Mouse (Mus musculus) left cerebral cortex, adult 8-10 months (tissue): ENCODE measurements around the gene Prr19. TPM values are rescaled to one million over a fixed set of nuclear protein-coding genes. Genes with fewer than 3 reads are reported as not detected.

Experiments
- DNase-seq, 2 experiments: peaks; one replicate each; pipeline ENCODE4 v3.0.0; 2022; ENCODE audit warnings: low spot score in 2 of 2
- total RNA-seq, 4 experiments: library from RNA; stranded (reverse); gene quantifications; 2 replicates each; pipeline ENCODE4 v1.2.4; 2022

Gene Prr19
- total RNA-seq, 4 experiments from 2014 or later: not detected

- no peak for DNase-seq
These were observed 25.5 kb upstream of the Prr19 start for GRCm38 (mm10) chr7:25275555-25276298.

- DNase-seq: no peak
These were observed 23.8 kb upstream of the Prr19 start for GRCm38 (mm10) chr7:25277405-25277804.

GRCm38 (mm10) chr7:25277998-25278340 lies 23.2 kb upstream of the Prr19 start:
- DNase-seq: no peak

- peak; percentile 76 to 89 for DNase-seq
These were observed 22.7 kb upstream of the Prr19 start for GRCm38 (mm10) chr7:25278341-25279075.

GRCm38 (mm10) chr7:25279076-25279860 lies 21.9 kb upstream of the Prr19 start:
- peak; percentile 88 to 93 for DNase-seq

- DNase-seq: peak in 1 of 2 experiments; percentile 66
These were observed 21.1 kb upstream of the Prr19 start for GRCm38 (mm10) chr7:25279861-25280791.

- DNase-seq: no peak
These were observed 20.0 kb upstream of the Prr19 start for GRCm38 (mm10) chr7:25281166-25281733.

- DNase-seq: peak; percentile 86 to 97
These were observed 19.2 kb upstream of the Prr19 start for GRCm38 (mm10) chr7:25281734-25282601.

- DNase-seq: no peak
These were observed 18.4 kb upstream of the Prr19 start for GRCm38 (mm10) chr7:25282731-25283211.

- no peak for DNase-seq
These were observed 17.6 kb upstream of the Prr19 start for GRCm38 (mm10) chr7:25283637-25284036.

GRCm38 (mm10) chr7:25284171-25284570 lies 17.0 kb upstream of the Prr19 start:
- no peak for DNase-seq

- DNase-seq: no peak
These were observed 16.4 kb upstream of the Prr19 start for GRCm38 (mm10) chr7:25284766-25285165.

GRCm38 (mm10) chr7:25285511-25286238 lies 15.5 kb upstream of the Prr19 start:
- DNase-seq: no peak

GRCm38 (mm10) chr7:25286989-25287388 lies 14.2 kb upstream of the Prr19 start:
- no peak for DNase-seq

- no peak for DNase-seq
These were observed 13.2 kb upstream of the Prr19 start for GRCm38 (mm10) chr7:25288011-25288410.

GRCm38 (mm10) chr7:25288721-25289120 lies 12.5 kb upstream of the Prr19 start:
- DNase-seq: no peak

- DNase-seq: no peak
These were observed 11.3 kb upstream of the Prr19 start for GRCm38 (mm10) chr7:25289925-25290324.

- DNase-seq: no peak
These were observed 10.7 kb upstream of the Prr19 start for GRCm38 (mm10) chr7:25290463-25290862.

- no peak for DNase-seq
These were observed 10.3 kb upstream of the Prr19 start for GRCm38 (mm10) chr7:25290911-25291310.
